Mouse (Mus musculus): ENCODE results near the gene Kif12.

DNA sequence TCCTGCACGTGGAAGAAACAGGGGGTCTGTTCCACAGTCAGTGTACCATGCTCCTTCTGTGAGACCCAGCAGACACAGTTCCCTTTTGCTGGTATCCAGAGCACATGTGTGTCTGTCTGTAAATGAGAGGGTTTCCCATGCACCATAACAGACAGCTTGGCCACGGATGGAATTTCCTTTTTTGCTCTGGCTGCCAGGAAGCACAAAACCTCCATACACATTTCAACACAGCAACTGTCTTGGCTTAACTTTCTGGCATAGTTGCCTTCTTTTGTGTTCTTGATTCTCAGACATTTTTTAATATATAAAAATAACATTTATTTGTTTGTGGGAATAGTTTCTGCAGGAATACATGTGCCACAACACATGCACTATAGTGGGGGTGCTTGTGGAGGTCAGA lies 16.3 kb downstream of the Kif12 start:
- TF ChIP-seq CTCF (IDR thresholded peaks at IDR 0.05; ENCODE audit: extremely low read depth, insufficient read depth, low read length) (no peak), POLR2A (IDR thresholded peaks at IDR 0.05; ENCODE audit: extremely low read depth, insufficient read depth, low read length) (no peak)
